Mouse (Mus musculus) thymus, postnatal 36 days (tissue): Measurements from ENCODE around the gene Dlg4.

Experiments used
- DNase-seq, 2 experiments: peaks; one replicate each; pipeline ENCODE4 v3.0.0; 2022; ENCODE audit warnings: mixed read lengths in 2 of 2

The Dlg4 gene

DNA sequence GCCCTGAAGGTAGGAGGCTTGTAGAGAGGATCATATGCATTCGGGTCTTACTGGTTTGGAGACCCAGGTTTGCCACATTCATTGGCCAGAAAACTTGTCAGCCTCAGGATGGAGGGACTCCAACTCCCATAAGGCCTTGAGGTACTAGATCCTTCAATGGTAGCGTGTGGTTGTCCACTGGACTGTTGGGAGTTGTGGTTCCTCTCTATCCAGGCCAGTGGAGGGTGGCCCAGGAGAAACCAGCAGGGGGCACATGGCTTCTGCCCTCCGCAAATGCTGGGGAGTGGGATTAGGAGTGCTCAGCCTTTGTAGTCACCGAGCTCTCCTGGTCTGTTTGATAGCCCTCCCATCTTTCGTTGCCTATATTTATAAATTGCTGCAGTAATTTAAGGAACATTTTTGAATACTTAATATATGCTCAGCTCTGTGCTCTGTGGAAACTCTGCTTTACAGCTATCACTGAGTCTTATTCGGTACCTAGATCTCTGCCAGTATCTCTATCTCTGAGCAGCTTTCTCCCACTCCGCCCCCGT, 4.1 kb downstream of the Dlg4 start:
- peak; percentile 69 to 79 for DNase-seq

DNA sequence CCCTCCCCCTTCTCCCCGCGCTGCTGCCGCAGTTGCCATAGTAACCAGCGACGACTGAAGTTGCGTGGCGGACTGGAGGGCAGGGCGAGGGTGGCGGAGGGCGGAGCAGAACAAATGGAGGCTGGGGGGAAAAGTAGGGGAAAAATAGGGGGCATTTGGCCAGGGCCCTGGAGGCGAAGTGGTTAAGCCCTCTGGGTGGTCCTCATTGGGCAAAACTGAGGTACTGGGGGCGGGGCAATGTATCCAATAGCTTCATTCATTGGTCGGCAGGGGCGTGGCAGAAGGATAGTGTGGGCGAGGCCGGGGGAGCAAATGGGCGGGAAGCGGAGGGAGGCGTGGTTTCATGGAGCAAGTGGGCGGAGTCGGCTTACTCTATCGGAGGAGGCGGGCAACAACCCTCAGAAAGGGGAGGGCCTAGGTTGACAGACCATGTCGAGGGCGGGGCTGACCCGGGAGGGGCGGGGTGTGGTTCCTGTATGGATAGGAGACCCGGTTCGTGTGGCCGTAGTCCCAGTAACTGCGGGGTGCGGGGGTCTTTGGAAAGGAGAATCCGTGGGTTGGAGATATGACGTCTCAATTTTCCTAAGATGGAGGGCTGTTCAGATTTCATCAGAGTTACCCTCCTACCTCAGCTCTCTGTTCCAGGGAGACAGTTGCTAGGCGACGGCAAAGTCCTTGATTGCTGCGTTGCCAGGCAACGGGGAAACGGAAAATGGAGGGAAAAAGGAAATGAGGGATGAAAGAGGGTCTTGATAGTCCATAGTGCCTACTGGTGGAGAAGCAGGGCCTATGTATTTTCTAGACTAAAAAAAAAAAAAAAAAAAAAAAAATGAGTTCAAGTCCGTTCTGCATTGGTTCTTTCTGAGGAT, 4.8 kb downstream of the Dlg4 start:
- peak; percentile 91 to 93 for DNase-seq

DNA sequence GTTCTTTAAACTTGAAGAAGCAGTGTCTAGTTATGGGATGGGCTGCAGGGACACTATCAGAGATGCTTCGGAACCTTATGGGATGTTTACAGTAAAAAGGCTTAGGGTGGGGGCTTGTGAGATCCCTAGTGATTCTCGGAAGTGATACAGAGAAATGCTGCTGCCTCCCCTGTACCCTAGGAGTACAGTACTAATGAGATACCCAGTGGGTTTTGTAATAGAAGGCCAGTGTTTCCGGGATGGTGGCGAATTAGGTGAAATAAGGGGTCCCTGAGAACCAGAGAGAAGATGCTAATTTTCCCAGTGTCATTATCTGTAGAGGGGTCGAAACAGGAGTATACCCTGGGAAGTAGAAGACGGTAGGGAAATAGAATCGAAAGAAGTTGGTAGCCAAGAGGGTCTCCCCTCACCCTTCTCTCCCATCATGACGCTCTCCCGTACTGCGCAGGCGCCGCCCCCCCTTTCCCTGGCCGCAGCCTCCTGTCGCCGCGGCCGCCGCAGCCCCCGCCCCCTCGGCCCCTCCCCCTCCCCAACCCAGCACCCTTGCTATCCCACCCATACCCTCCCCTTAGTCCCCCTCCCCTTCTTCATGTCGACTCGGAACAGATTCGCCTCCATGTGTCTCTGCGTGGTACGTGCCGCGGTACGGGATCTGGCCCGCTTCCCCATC, 6.9 kb downstream of the Dlg4 start:
- DNase-seq: peak in 1 of 2 experiments; percentile 31

DNA sequence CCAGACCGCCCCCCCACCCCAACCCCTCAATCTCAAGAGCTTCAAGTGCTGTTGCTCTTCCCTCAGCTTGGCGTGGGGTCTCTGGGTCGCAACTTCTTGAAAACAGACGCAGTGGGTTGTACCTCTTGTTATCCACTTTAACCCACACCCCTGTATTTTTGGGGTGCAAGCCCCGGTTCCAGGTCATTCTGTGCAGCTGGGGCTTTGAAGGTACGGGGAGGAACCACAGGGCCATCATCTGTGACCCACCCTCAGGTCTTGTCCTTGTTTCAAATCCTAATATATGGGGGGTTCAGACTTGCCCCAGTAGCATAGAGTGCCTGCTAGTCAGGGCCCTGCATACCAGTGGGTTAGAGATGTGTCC, 7.4 kb downstream of the Dlg4 start:
- no peak for DNase-seq

DNA sequence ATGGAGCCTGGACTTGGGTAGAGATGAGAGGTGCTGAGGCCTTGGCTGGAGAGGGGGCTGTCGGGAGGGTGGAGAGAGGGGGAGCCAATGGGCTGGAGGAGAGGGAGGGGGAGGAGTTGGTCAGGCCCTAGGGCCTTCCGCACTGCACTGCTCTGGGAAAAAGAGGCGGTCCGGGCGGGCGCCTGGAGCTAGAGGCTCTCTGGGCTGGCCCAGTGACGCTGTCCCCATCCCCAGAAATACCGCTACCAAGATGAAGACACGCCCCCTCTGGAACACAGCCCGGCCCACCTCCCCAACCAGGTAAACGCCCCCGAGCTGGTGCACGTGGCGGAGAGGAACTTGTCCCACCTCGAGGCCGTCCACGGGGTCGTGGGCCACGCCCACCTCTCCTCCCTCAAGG, 9.9 kb downstream of the Dlg4 start:
- DNase-seq: no peak

DNA sequence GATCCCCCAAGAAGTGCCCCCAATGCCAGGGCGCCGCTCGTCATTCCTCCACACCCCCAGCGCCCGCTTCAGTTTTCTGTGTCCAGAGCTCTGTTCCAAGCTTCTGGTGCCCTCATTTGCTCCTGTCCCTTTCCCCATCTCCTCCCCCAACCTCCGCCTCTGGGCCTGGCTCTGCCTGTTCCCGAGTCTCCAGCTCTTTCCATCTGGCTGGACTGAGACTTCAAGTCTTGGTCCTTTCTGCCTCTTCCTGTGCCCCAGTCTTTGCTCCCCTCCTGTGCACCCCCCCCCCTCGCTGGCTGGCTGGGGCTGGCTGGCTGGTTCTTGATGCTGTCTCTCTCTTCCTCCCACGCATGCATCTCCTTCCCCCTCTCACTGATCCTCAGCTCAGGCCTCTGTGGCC, 10.7 kb downstream of the Dlg4 start:
- peak in 1 of 2 experiments; percentile 39 for DNase-seq

DNA sequence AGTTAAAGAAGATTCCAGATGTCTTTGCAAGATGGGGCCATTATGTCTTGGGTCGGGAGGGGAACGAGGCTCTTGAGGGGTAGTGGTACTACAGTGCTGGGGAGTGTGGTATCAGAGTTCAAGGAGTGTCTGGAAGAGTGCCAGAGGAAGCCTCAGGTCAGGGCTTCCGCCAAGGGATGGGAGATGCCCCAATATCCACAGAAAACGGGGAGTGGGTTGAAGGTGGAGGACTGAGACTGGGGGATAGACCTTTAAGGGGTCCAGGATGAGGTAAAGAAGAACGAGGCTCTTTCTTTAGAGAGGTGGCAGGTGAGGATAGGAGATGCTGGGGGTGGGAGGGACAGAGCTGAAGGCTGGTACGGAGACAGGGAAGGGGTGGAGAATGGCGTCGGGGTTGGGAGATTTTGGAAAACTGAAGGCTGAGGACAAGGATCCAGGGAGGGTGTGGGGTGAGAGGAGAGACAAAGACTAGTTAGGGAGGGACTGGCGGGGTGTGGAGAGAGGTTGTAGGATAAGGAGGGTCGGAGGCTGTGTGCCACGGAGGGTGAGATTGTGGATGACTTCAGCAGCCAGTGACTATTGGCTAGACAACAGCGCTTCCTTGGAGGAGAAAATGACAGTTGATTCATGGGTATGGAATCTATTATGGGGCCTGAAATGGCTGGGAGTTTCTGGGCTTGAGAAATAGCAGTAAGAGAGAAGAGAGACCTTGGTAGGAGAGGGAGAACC, 11.8 kb downstream of the Dlg4 start:
- DNase-seq: no peak

DNA sequence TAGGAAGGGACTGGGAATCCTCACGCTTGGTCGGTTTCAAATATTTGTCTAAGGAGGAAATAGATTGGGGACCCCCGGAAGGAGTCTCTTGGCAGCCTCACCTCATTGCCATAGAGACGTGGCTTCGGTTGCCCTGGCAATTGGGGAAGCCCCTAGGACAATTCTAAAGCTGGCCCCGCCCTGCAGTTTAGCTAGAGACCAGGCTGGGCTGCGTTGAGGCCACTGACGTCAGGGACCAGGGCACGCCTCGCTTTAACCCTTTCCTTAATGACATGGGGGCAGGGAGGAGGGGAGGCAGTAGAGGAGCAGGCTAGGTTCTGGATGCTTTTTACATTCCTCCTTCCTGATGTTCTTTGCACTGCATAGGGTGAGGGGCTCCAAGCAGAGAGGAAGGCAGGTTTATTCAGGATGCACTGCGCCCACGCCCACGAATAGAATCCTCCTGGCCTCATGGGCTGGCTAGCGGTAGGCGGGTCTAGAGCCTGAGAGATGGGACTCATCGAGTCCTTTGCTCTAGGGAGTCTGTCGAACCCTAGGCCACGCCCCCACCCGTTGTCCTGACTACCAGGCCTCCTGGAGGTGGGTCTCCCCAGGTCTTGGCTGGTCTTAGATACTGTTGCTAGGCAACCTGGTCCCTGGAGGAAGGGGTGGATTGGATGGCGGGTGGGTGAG, 12.5 kb downstream of the Dlg4 start:
- DNase-seq: peak; percentile 60 to 77

DNA sequence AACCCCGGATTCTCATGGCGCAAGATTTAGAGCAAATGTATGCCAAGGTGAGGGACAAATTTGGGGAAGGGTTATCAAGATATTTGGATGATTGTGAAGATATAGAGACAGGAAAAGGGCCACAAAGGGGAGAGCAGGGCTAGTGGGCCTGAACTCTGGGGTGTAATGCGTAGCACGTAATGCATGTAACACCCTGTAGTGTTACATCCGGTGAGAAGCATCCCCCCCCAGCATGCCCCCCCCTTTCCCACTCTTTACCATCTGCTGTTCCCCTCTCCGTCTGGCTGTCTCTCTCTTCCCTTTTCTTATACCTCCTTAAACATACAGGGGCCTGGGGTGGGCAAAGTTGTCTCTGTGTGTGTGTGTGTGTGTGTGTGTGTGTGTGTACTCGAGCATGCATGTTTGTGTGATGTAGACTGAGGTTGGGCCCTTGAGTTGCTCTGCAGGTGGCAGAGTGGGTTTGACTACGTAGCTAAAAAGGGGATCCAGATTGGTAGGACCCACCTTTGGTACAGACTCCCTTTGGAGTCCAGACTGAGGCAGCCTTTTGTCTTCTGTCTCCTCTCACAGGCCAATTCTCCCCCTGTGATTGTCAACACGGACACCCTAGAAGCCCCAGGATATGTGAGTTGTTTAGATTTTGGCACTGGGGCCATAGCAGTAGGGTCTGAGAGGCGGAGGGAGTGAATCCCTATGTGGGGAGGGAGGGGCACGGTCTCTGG, 13.2 kb downstream of the Dlg4 start:
- no peak for DNase-seq

DNA sequence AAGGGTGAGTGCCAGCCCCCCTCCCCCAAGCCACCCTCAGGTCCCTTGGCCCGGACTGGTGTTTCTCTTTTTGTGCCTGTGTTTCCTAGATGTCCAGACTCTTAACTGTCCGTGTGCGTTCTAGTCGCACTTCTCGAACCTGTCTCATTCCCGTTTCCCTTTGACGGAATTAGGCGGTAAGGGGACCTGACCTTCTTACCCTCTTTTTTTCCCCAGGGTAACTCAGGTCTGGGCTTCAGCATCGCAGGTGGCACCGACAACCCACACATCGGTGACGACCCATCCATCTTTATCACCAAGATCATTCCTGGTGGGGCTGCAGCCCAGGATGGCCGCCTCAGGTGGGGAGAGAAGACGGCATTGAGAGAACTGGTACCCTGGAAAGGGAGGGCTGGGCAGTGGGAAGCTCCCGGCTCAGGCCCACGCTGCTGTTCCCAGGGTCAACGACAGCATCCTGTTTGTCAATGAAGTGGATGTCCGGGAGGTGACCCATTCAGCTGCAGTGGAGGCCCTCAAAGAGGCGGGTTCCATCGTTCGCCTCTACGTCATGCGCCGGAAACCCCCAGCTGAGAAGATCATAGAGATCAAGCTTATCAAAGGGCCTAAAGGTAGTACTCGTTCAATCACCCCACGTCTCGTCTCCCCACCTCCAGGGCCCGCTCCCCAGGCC, 14.0 kb downstream of the Dlg4 start:
- no peak for DNase-seq

DNA sequence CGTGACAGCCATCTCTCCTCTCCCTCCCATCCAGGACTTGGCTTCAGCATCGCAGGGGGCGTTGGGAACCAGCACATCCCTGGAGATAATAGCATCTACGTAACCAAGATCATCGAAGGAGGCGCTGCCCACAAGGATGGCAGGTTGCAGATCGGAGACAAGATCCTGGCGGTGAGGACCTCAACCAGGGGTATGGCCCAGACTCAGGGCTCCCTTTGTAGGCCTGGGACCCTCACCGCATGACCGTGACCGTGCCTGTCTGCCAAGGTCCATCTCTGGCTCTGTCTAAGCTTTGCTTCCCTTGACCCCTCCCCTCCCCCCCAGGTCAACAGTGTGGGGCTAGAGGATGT, 14.6 kb downstream of the Dlg4 start:
- no peak for DNase-seq

DNA sequence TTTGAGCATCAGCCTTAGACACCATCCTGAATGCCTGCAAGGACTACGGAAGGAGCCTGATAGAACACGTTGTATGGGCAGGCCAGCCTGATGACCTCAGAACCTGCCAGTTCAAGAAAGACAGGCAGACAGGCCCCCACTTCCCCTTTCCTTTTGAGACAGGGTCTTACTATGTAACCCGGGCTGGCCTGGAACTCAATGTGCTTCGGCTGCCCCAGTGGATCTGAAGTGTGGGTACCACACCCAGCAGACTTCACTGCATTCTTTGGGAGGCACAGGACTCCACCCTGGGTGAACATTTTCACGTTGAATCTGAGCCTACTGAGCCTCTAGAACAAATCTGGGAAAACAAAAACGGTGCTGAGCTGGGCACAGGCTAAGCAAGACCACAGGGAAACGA, 21.4 kb downstream of the Dlg4 start:
- no peak for DNase-seq

DNA sequence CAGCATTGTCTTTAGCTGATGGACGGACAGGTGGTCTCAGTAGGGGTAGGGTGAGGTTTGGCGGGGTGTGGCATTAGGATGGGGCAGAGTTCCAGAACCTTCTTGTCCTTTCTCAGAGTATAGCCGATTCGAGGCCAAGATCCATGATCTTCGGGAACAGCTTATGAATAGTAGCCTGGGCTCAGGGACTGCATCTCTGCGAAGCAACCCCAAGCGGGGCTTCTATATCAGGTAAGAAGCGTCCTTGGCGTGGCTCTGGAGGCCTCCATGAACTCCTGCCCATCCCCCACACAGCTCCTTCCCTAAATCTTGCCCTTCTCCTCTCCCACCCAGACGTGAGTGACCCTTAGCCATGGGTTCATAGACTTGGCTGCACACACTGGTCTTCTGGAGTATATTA, 22.9 kb downstream of the Dlg4 start:
- DNase-seq: no peak

DNA sequence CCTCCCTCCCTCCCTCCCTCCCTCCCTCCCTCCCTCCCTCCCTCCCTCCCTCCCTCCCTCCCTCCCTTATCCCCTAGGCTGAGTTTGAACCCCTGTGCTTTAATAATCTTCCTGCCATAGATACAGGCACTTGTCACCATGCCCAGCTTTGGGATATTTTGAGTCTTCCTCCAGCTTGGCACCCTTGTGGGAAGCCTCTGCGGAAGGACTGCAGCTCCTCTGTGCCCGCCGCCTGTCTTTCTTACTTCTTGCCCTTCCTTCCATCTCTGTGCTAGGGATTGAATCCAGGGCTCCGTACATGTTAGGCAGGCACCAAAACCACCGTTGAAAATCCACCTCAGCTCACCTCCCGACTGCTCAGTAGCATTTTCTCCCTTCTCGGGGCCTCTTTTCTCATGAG, 23.4 kb downstream of the Dlg4 start:
- DNase-seq: no peak

DNA sequence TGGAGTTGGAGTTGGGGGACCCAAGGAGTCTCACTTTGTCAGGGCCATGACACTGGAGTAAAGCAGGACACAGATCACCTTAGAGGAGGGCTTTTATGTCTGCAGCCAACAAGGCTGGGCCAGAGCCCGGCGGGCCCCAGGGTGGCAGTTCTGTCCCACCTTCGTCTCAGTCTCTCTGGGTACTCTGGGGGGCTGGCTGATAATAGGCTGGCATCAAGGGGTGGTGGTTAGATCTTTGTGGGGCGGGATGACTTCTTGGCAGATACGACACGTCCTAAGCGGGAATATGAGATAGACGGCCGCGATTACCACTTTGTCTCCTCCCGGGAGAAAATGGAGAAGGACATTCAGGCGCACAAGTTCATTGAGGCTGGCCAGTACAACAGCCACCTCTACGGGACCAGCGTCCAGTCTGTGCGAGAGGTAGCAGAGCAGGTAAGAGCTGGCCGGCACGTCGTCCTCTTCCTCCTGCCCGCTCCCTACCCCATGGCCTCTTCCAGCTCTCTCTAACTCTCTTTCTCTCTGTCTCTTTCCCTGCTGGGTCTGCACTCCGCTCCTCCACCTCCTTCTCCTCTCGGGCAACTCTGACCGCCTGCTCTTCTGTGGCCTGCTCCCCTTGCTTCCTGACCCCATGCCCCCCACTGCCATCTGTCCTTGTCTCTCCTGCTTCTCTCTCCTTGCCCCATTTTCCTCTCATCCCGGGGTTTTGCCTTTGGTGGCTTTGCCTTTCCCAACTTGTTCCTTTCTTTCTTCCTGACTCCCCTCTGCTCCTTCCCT, 25.8 kb downstream of the Dlg4 start:
- no peak for DNase-seq

DNA sequence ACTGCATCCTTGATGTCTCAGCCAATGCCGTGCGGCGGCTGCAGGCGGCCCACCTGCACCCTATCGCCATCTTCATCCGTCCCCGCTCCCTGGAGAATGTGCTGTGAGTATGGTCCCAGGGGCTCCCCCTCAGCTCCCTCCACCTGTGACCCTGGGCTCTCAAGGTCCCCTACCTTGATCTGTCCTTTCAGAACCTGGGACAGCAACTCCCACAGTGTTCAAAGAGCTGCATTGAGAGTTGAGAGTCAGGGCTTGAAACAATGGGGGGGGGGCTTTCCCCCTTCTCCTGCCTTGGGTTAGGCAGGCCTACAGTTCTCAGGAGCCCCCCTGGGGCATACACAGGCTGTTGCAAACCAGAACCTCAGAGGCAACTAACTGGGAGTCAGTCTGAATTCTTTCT, 26.9 kb downstream of the Dlg4 start:
- no peak for DNase-seq

DNA sequence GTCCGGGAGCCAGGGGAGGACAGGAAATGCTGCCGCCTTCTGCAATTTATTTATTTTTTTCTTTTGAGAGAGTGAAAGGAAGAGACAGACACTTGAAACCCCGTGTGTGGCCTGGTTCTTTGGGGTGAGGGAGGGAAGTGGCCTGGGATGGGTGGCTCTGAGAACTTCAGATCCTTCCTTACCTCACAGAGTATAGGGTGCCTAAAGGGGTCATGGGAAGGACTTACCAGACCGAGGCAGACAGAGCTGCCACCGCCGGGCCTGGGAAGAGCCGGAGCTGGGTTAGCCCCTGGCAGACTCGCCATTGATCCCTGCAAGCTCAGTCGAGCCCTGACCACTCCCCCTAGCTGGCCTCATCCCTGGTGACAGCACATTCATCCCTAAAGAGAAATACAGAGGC, 28.7 kb downstream of the Dlg4 start:
- DNase-seq: no peak

DNA sequence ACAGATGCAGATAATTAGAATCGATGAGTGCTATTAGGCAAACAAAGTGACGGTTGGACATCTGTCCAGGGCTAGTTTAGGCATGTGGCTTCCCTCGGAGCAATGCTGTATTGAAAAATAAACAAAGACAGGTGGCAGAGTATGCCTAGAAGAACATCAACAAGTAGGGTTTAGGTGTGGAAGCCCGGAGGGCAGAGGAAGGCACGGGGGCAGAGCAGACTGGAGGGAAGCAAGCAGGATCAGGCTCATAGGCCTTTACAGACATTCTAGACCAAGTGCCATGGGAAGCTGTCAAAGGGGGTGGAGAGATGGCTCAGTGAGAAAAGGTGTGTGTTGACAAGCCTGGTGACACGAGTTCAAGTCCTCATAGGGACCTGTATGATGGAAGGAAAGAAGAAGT, 32.6 kb downstream of the Dlg4 start:
- no peak for DNase-seq

DNA sequence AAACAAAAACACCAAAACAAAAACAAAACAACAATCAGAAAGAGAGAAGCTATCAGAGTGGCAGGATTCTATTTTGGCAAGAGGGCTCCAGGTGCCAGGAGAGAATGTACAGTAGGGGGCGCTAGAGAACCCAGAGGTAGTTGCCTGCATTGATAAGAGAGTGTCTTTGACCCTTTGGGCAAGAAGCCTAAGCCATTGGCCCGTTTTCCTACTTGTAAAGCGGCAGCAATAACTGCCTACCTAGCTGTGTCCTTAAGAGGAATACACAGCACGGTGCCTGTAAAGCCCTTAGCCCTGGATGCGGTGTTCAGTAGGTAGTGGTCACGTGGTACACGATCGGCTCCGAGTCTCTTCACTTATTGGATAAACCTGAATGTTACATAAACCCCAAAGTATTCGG, 33.1 kb downstream of the Dlg4 start:
- no peak for DNase-seq

DNA sequence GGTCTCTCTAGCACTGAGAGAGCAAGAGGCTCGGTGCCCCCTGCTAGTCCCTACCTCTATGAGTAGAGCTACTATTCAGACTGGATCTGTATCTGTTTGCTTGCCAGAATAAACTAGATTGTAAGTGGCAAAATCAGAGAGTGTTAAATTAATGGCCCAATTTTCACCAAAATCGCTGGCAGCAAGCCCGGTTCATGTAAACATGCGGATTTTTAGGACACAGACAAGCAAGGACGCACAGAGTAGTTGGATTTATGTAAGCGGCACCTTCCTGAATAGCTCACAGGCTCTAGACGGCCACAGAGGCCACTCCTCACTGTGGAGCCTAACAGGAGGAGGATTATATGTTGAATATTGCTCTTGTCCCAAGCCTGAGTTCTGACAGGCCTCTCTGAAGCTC, 36.4 kb downstream of the Dlg4 start:
- DNase-seq: no peak
